Mouse (Mus musculus): ENCODE data around the gene Gm21258. TPM values are rescaled to one million over a fixed set of nuclear protein-coding genes. Genes with fewer than 3 reads are reported as not detected.
"Not testable (repeated sequence)": the region's sequence is repeated elsewhere in the genome, so short reads cannot be mapped to it uniquely, and the experiment has no call there.

The Gm21258 gene
- not detected in 2 replicates for polyA plus RNA-seq (2012; rRNA removed)

DNA sequence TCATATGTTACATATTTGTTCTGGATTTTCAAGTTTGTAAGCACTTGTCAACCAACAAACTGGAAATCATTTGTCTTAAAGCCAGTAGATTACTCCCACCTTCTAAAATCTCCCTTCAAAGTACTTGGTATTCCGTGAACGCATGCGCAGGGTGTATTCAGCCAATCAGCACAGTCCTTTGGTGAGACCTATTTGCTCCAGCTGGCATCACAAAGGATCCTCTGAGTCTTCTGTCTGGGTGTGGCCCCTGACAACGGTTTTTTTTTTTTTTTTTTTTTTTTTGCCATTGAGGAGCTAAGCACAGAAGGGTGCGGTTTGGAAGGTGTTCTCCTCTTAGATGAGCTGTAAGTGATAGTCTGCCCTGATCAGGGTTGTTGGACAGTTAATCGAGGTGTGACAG lies at the start of gene Gm21258:
Gene Gm21258, plus strand, starts transcription at position 301 of the 400 bp plus-strand sequence.
- DNase-seq (ENCODE audit: low read depth), result not testable (repeated sequence)
